Mouse (Mus musculus): ENCODE data around the gene Akr1cl. TPM values are rescaled to one million over a fixed set of nuclear protein-coding genes. Genes with fewer than 3 reads are reported as not detected.

Akr1cl gene
- polyA plus RNA-seq, 1 experiment from 2014 or later, result 3.9 TPM

DNA sequence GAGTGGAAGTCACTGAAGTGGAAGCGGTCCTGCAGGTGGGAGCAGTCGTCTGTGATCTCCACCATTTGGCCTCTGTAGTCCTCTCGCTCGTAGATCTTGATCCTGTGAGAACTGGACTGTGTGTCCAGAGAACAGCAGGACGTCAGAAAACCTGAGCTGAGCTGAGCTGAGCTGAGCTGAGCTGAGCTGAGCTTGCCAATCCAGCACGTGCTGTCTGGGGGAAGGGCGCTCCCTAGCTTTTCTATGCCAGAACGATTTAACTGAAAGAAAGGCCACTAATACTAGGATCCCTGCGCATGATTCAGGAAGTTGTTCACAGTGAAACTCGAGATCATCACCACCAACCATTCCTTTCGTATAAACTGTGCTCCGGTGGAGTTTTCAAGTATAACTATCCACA is 16.2 kb upstream of the Akr1cl start:
- Histone ChIP-seq H3K9me3 (ENCODE audit: low read length) (no peaks in the 10 kb centered on the region), H3K4me3 (ENCODE audit: low read length) (no peak overlapping the region), H3K9ac (replicated peaks; ENCODE audit: low read length) (no peak overlapping the region), H3K4me1 (ENCODE audit: insufficient read depth, low read length) (peaks cover 5% of the 10 kb centered on the region; the same call in 1 of the 2 replicates), H3K4me2 (replicated peaks; ENCODE audit: low read depth, low read length) (no peak overlapping the region), H3K36me3 (ENCODE audit: insufficient read depth, low read length) (no peaks in the 10 kb centered on the region), H3K27me3 (ENCODE audit: insufficient read depth, low read length) (no peaks in the 10 kb centered on the region), H3K27ac (ENCODE audit: low read length) (no peak overlapping the region)
- WGBS, result 36% methylated on average over 12 of the region's 12 CpGs
- peak; percentile 85 for ATAC-seq (ENCODE audit: low FRiP score, low TSS enrichment)

DNA sequence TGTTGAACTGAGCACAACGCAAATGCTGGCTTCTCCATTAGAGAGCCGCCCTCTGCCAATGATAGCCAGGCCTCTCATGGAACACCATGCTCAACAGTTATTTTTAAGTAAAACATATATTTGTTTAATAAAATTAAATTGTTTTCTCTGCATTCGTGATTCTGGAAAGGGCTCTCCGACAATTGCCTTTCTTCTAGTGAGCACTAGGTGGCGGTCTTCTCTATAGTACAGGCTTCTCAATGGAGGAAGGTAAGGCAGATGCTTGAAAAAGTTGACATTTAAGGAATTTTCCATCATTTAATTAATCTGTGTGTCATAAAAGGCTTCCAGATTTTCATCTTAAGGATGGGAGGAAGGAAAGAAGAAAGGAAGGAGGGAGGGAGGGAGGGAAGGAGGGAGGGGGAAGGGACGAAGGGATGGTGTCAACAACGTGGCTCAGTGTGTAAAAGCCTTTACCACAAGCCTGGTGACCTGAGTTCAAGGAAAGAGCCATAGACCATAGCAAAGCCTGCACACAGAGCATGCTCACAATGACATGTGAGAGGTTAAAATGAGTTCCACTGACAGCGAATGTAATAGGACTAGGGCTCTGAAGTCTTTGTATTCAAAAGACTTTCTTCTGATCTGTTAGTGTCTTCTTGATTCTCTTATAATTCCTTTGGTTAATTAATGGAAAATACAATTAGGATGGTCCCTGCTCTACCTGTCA is 14.0 kb upstream of the Akr1cl start:
- no peak overlapping the region for H3K9ac ChIP-seq (replicated peaks; ENCODE audit: low read length)
- no peaks in the 10 kb centered on the region for H3K27me3 ChIP-seq (ENCODE audit: insufficient read depth, low read length)
- H3K4me2 ChIP-seq (replicated peaks; ENCODE audit: low read depth, low read length), result 0 out of 2 replicates have a peak overlapping the region, but pooled peaks have one; percentile 5
- no peaks in the 10 kb centered on the region for H3K36me3 ChIP-seq (ENCODE audit: insufficient read depth, low read length)
- no peaks in the 10 kb centered on the region for H3K9me3 ChIP-seq (ENCODE audit: low read length)
- H3K4me1 ChIP-seq (ENCODE audit: insufficient read depth, low read length), result peaks cover 5% of the 10 kb centered on the region; the same call in 1 of the 2 replicates
- WGBS, result 37% methylated on average over 8 of the region's 8 CpGs
- ATAC-seq (ENCODE audit: low FRiP score, low TSS enrichment), result no peak; the same call in 1 of the 2 replicates
- no peak overlapping the region for H3K27ac ChIP-seq (ENCODE audit: low read length)
- no peak overlapping the region for H3K4me3 ChIP-seq (ENCODE audit: low read length)

DNA sequence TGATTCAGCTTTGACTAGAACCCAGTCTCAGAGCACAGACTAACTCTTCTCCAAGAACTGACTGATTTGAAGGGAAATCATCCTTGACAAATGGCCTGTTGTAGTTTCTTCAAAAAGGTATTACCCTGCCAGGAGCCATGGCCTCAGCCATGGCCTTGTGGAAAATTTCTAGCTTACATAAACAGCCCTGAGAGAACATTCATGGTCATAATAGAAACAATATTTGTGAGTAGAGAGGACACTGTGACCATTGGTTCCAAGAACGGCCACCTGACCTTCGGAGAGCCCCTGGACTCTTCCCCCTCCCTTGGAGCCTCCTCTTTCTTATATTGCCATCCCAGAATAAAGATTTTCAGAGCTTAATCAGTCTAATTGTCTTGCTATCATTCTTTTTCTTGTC is 10.9 kb upstream of the Akr1cl start:
- H3K4me2 ChIP-seq (replicated peaks; ENCODE audit: low read depth, low read length), result no peak overlapping the region
- 89% methylated on average over 2 of the region's 2 CpGs for WGBS

DNA sequence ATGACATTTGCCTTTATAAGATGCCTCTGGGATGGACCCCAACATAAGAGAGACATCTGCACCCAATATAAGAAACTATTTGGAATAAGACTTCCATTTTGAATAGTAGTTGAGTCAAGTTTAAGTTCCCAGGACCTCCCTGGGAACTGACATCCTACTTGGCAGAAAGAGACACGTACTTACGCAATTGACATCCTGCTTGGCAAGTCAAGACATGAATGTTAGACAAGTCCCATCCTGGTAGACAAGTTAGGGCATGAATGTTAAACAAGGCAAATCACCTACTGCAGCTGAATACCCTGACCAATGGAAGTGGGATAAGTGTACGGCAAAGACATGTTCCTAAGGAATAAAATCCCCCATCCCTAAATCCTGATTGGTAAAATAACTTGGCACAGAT is 9.3 kb upstream of the Akr1cl start:
- Histone ChIP-seq H3K27me3 (ENCODE audit: insufficient read depth, low read length) (no peaks in the 10 kb centered on the region), H3K36me3 (ENCODE audit: insufficient read depth, low read length) (no peaks in the 10 kb centered on the region), H3K9me3 (ENCODE audit: low read length) (no peaks in the 10 kb centered on the region), H3K4me1 (ENCODE audit: insufficient read depth, low read length) (0 out of 2 replicates have a peak, but pooled peaks cover 4% of the 10 kb centered on the region), H3K4me3 (ENCODE audit: low read length) (no peak overlapping the region), H3K4me2 (replicated peaks; ENCODE audit: low read depth, low read length) (no peak overlapping the region), H3K9ac (replicated peaks; ENCODE audit: low read length) (no peak overlapping the region), H3K27ac (ENCODE audit: low read length) (no peak overlapping the region)
- WGBS, result 94% methylated on average over 3 of the region's 3 CpGs
- ATAC-seq (ENCODE audit: low FRiP score, low TSS enrichment), result no peak

More for the DNA sequence above, 10.9 kb upstream of the Akr1cl start:
- Histone ChIP-seq H3K4me1 (ENCODE audit: insufficient read depth, low read length) (0 out of 2 replicates have a peak, but pooled peaks cover 4% of the 10 kb centered on the region), H3K9ac (replicated peaks; ENCODE audit: low read length) (no peak overlapping the region), H3K4me3 (ENCODE audit: low read length) (no peak overlapping the region), H3K27me3 (ENCODE audit: insufficient read depth, low read length) (no peaks in the 10 kb centered on the region), H3K27ac (ENCODE audit: low read length) (no peak overlapping the region), H3K9me3 (ENCODE audit: low read length) (no peaks in the 10 kb centered on the region), H3K36me3 (ENCODE audit: insufficient read depth, low read length) (no peaks in the 10 kb centered on the region)
- ATAC-seq (ENCODE audit: low FRiP score, low TSS enrichment), result no peak

DNA sequence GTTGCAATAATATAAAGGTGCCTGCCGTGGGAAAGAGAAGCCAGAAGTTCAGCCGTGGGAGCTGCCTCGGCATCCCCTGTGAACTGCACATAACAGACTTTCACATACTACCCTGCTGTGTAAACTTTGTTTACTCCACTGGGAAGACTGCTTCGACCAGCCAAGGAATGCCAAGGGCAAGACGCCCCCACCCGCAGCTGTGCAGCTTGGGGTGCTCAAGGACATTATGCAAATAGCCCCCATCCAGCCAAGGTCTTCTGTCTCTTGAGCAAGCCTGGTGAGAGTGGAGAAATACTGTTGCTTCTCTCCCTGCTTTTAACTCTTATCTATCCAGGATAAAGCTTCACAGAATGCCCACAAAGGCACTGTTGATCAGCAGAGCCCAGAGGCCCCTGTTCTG is 8.2 kb upstream of the Akr1cl start:
- no peaks in the 10 kb centered on the region for H3K27me3 ChIP-seq (ENCODE audit: insufficient read depth, low read length)
- H3K27ac ChIP-seq (ENCODE audit: low read length), result no peak overlapping the region
- H3K4me2 ChIP-seq (replicated peaks; ENCODE audit: low read depth, low read length), result no peak overlapping the region
- H3K36me3 ChIP-seq (ENCODE audit: insufficient read depth, low read length), result no peaks in the 10 kb centered on the region
- H3K9ac ChIP-seq (replicated peaks; ENCODE audit: low read length), result no peak overlapping the region
- WGBS, result 55% methylated on average over 6 of the region's 6 CpGs
- no peak for ATAC-seq (ENCODE audit: low FRiP score, low TSS enrichment)
- 0 out of 2 replicates have a peak, but pooled peaks cover 4% of the 10 kb centered on the region for H3K4me1 ChIP-seq (ENCODE audit: insufficient read depth, low read length)
- no peak overlapping the region for H3K4me3 ChIP-seq (ENCODE audit: low read length)
- no peaks in the 10 kb centered on the region for H3K9me3 ChIP-seq (ENCODE audit: low read length)

DNA sequence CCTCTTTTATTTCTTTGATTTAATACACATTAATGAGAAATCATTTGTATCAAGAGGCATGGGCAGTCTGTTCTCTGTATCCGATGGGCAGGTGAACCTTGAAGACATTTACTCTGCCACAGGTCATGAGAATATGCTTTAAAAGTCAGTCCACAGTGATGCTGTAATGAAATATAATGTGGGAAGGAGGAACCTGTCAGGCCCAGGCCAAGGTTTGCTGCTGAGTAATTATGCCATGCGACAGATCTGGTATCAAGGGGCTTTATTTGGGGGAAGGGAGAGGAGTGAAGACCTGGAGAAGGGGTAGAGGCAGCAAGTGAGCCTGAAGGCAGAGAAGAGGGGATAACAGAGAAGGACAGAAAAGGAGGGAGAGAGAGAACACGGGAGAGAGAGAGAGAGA is 7.1 kb upstream of the Akr1cl start:
- Histone ChIP-seq H3K36me3 (ENCODE audit: insufficient read depth, low read length) (no peaks in the 10 kb centered on the region), H3K4me2 (replicated peaks; ENCODE audit: low read depth, low read length) (no peak overlapping the region), H3K4me1 (ENCODE audit: insufficient read depth, low read length) (0 out of 2 replicates have a peak, but pooled peaks cover 4% of the 10 kb centered on the region), H3K27ac (ENCODE audit: low read length) (no peak overlapping the region), H3K9ac (replicated peaks; ENCODE audit: low read length) (no peak overlapping the region), H3K9me3 (ENCODE audit: low read length) (no peaks in the 10 kb centered on the region), H3K27me3 (ENCODE audit: insufficient read depth, low read length) (no peaks in the 10 kb centered on the region), H3K4me3 (ENCODE audit: low read length) (no peak overlapping the region)
- 70% methylated on average over 3 of the region's 3 CpGs for WGBS
- ATAC-seq (ENCODE audit: low FRiP score, low TSS enrichment), result no peak

DNA sequence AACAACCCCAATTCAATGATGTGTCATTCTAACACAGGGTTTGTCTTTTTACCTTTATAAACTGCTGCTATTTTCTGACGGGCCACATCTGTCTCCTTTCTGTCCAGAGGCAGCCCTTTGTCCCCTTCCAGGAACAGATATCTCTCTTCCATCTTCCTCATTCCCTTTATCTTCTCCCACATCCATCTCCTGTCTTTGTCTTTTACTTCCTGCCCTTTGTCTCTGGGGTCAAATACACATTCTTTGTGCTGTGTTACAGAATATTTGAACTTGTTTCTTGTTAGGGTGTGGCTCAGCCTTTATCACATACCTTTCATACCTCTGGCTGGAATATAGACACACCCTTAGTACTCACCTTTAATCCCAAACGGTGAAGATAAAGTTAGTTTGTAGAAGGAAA is 5.0 kb upstream of the Akr1cl start:
- 78% methylated on average over 2 of the region's 2 CpGs for WGBS
- ATAC-seq (ENCODE audit: low FRiP score, low TSS enrichment), result no peak
- no peak overlapping the region for H3K27ac ChIP-seq (ENCODE audit: low read length)
- H3K36me3 ChIP-seq (ENCODE audit: insufficient read depth, low read length), result no peaks in the 10 kb centered on the region
- no peaks in the 10 kb centered on the region for H3K9me3 ChIP-seq (ENCODE audit: low read length)
- H3K4me1 ChIP-seq (ENCODE audit: insufficient read depth, low read length), result 0 out of 2 replicates have a peak, but pooled peaks cover 4% of the 10 kb centered on the region
- H3K27me3 ChIP-seq (ENCODE audit: insufficient read depth, low read length), result no peaks in the 10 kb centered on the region
- no peak overlapping the region for H3K4me3 ChIP-seq (ENCODE audit: low read length)
- no peak overlapping the region for H3K9ac ChIP-seq (replicated peaks; ENCODE audit: low read length)
- H3K4me2 ChIP-seq (replicated peaks; ENCODE audit: low read depth, low read length), result no peak overlapping the region

DNA sequence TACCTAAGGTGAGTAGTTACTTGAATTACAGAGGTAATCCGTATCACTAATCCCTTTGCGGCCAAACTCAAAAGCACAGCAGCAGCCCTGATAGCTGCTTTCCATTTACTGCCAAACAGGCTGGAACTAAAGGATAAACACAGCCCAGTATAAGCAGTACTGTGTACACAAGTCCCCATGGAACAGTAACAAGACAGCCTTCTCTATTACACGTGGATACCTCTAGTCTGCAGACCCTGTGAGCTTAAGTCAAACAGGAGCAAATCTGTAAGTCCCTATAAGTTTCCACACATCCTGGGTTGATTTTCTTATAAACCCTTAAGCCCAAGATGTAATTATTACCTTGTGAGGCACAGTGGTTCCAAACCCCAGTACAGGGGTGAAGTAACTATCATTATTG is 3.0 kb upstream of the Akr1cl start:
- Histone ChIP-seq H3K9me3 (ENCODE audit: low read length) (no peaks in the 10 kb centered on the region), H3K9ac (replicated peaks; ENCODE audit: low read length) (no peak overlapping the region), H3K27ac (ENCODE audit: low read length) (no peak overlapping the region), H3K27me3 (ENCODE audit: insufficient read depth, low read length) (no peaks in the 10 kb centered on the region), H3K4me1 (ENCODE audit: insufficient read depth, low read length) (no peaks in the 10 kb centered on the region), H3K4me2 (replicated peaks; ENCODE audit: low read depth, low read length) (no peak overlapping the region), H3K36me3 (ENCODE audit: insufficient read depth, low read length) (no peaks in the 10 kb centered on the region), H3K4me3 (ENCODE audit: low read length) (no peak overlapping the region)
- WGBS, result 42% methylated on average over 3 of the region's 3 CpGs
- ATAC-seq (ENCODE audit: low FRiP score, low TSS enrichment), result no peak

DNA sequence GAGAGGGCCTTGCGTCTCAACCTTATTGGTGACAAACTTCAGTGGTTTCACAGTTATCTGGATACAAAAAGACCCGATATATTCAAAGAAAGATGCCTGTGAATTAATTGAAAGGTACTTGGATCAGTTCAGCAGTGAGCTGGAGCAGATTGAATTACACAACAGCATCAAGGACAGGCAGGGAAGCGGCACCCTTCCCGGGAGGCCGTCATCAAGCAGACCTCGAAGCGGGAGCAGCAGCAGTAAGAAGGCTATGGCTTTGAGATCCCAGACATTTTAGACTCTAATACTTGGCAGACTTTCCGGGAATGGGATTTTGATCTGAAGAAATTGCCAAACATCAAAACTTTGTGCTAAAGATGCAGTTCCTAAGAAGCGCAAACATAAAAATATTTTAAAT is 4.4 kb downstream of the Akr1cl start:
- Histone ChIP-seq H3K27ac (ENCODE audit: low read length) (no peak overlapping the region), H3K27me3 (ENCODE audit: insufficient read depth, low read length) (no peaks in the 10 kb centered on the region), H3K9me3 (ENCODE audit: low read length) (no peaks in the 10 kb centered on the region), H3K36me3 (ENCODE audit: insufficient read depth, low read length) (no peaks in the 10 kb centered on the region), H3K9ac (replicated peaks; ENCODE audit: low read length) (no peak overlapping the region), H3K4me1 (ENCODE audit: insufficient read depth, low read length) (no peaks in the 10 kb centered on the region), H3K4me3 (ENCODE audit: low read length) (no peak overlapping the region), H3K4me2 (replicated peaks; ENCODE audit: low read depth, low read length) (no peak overlapping the region)
- 52% methylated on average over 9 of the region's 9 CpGs for WGBS
- ATAC-seq (ENCODE audit: low FRiP score, low TSS enrichment), result no peak

DNA sequence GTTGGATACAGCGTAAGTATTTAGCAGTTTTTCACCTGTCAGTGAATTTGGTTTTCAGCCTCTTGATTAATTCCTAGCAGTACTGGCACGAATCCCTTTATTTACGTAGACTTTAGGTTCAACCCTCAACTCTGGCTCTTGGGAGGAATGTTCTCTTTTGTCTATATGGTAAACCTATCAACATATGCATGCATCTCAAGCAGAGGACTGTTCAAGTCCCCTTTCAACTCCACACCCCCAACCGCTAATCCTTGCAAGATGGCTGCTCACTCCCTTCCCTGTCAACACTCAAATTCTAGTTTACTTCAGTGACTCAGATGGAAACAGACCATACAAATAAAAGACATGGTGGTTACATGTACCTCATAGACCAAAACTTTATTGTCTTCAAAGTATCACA is 19.8 kb downstream of the Akr1cl start:
- Histone ChIP-seq H3K9me3 (ENCODE audit: low read length) (no peaks in the 10 kb centered on the region), H3K9ac (replicated peaks; ENCODE audit: low read length) (no peak overlapping the region), H3K4me2 (replicated peaks; ENCODE audit: low read depth, low read length) (no peak overlapping the region), H3K27ac (ENCODE audit: low read length) (no peak overlapping the region), H3K36me3 (ENCODE audit: insufficient read depth, low read length) (no peaks in the 10 kb centered on the region), H3K4me3 (ENCODE audit: low read length) (no peak overlapping the region), H3K27me3 (ENCODE audit: insufficient read depth, low read length) (no peaks in the 10 kb centered on the region), H3K4me1 (ENCODE audit: insufficient read depth, low read length) (no peaks in the 10 kb centered on the region)
- ATAC-seq (ENCODE audit: low FRiP score, low TSS enrichment), result no peak
- 87% methylated on average over 4 of the region's 4 CpGs for WGBS

Data from kidney, embryonic 16.5 days (tissue).